In the genomic region with DNA sequence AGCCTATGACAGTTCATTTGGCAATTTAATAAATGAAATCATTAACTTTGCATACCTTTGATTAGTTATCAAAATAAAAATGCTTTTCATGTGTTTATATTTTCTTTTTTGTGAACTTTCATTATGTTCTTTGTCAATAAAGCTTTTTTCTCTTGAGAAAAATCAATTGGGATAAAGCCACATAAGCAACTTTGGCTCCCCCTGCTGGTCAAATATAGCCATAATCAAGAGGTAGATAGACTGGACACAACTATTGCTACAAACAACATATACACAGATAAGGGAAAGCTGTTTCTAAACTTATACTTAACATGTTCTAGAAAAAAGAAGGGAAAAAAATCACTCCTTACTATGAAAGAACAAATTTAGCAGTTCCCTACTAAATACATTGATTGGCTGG, we compare ENCODE assay signal across 8 mouse cellular contexts. TPM values are rescaled to one million over a fixed set of nuclear protein-coding genes. Genes with fewer than 3 reads are reported as not detected.
DNase-seq lines count a peak whose midpoint lies in the region; TF ChIP-seq lines count a peak whose summit lies in the region.

No protein-coding gene starts in this region.

- H3K4me3 ChIP-seq in lung, adult 2 months (replicated peaks; ENCODE audit: extremely low read depth, low read depth, low read length): no peak overlapping the region

- intact Hi-C loops in heart, postnatal 36 days (cut with DNase I): loop anchor here (1.0 to 5.0 kb wide), 4 partner anchors 84 to 229 kb away; a partner anchor contains a TSS

- TF ChIP-seq POLR2A in lung, adult 2 months (IDR thresholded peaks at IDR 0.05; ENCODE audit: borderline replicate concordance, extremely low read depth, low read depth, low read length): no peak

- TF ChIP-seq CTCF in lung, adult 2 months (IDR thresholded peaks at IDR 0.05; ENCODE audit: insufficient read depth, low read length): no peak

- peak; percentile 29 to 69 for DNase-seq in frontal cortex, postnatal 36 days (ENCODE audit: low spot score in 2 of 2)
- no peak for DNase-seq in frontal cortex, postnatal 10 days (ENCODE audit: low spot score in 2 of 2)
- peak; percentile 57 for DNase-seq in testis, postnatal 10 days (ENCODE audit: low spot score)
- no peak for DNase-seq in testis, postnatal 14 days (ENCODE audit: low spot score)
- peak; percentile 68 to 76 for DNase-seq in cerebellum, adult 18-20 months
- DNase-seq in heart, postnatal 36 days: peak; percentile 63 to 69
- DNase-seq in lung, adult 2 months: peak; percentile 30
- peak; percentile 40 for DNase-seq in telencephalon, adult 2 months (ENCODE audit: low read depth, low spot score)

- H3K4me1 ChIP-seq in lung, adult 2 months (ENCODE audit: control insufficient read depth, insufficient read depth, low read length): peaks cover under 1% of the 10 kb centered on the region; the same call in 1 of the 2 replicates

RNA-seq across cellular contexts. Expression of a gene that starts 7.1 kb away (rescaled TPM):
- 10 to 100 TPM; 27.6 to 31.7 TPM for total RNA-seq in heart, postnatal 36 days (2021)
- polyA plus RNA-seq in lung, adult 2 months (2012; rRNA removed): 86.2 and 93.7 TPM in 2 replicates

Comparison
In these comparisons a context has a peak if more than half of its experiments do, and no peak if none do; other contexts are left out.
1. DNase-seq: peak in frontal cortex, postnatal 36 days (2 of 2), testis, postnatal 10 days (single experiment), cerebellum, adult 18-20 months (2 of 2), heart, postnatal 36 days (2 of 2), lung, adult 2 months (single experiment) and telencephalon, adult 2 months (single experiment); none in frontal cortex, postnatal 10 days (0 of 2) and testis, postnatal 14 days (single experiment).